Mouse (Mus musculus): Measurements from ENCODE around the gene Nrtn. TPM values are rescaled to one million over a fixed set of nuclear protein-coding genes. Genes with fewer than 3 reads are reported as not detected.

The Nrtn gene
- polyA plus RNA-seq, 1 experiment from 2014 or later, result 11.8 TPM

- H3K9ac ChIP-seq (ENCODE audit: low read depth, low read length), result no peak overlapping the region
Measured at GRCm38 (mm10) chr17:56763741-56764250, 6.5 kb upstream of the Nrtn start.

GRCm38 (mm10) chr17:56762769-56763731 lies 5.7 kb upstream of the Nrtn start:
- no peak for ATAC-seq (replicated peaks; ENCODE audit: low FRiP score, low read depth)
- no peaks in the 10 kb centered on the region for H3K9me3 ChIP-seq (replicated peaks; ENCODE audit: low read length)
- H3K4me1 ChIP-seq (replicated peaks; ENCODE audit: insufficient read depth, low read length), result peaks cover 19% of the 10 kb centered on the region
- WGBS, result 51% methylated on average over 27 of the region's 27 CpGs
- H3K36me3 ChIP-seq (ENCODE audit: insufficient read depth, low read length), result peaks cover 10% of the 10 kb centered on the region
- peak; percentile 94 for TF ChIP-seq CTCF (IDR thresholded peaks at IDR 0.05; ENCODE audit: low read depth)
- H3K27me3 ChIP-seq (ENCODE audit: insufficient read depth, low read length), result no peaks in the 10 kb centered on the region
- 0 out of 2 replicates have a peak overlapping the region, but pooled peaks have one; percentile 84 for H3K4me2 ChIP-seq (ENCODE audit: low read length)
- DNase-seq (ENCODE audit: low spot score), result peak; percentile 66
- no peak overlapping the region for H3K9ac ChIP-seq (ENCODE audit: low read depth, low read length)
- H3K27ac ChIP-seq, result peak overlapping the region; percentile 77
- H3K4me3 ChIP-seq (replicated peaks; ENCODE audit: low read depth, low read length), result no peak overlapping the region

More at GRCm38 (mm10) chr17:56763741-56764250, 6.5 kb upstream of the Nrtn start:
- H3K27me3 ChIP-seq (ENCODE audit: insufficient read depth, low read length), result no peaks in the 10 kb centered on the region
- H3K27ac ChIP-seq, result peak overlapping the region; percentile 97; the same call in 1 of the 2 replicates
- no peak for TF ChIP-seq CTCF (IDR thresholded peaks at IDR 0.05; ENCODE audit: low read depth)
- peak overlapping the region; percentile 74 for H3K4me2 ChIP-seq (ENCODE audit: low read length)
- peak overlapping the region; percentile 81; the same call in 1 of the 2 replicates for H3K4me3 ChIP-seq (replicated peaks; ENCODE audit: low read depth, low read length)
- ATAC-seq (replicated peaks; ENCODE audit: low FRiP score, low read depth), result no peak
- H3K4me1 ChIP-seq (replicated peaks; ENCODE audit: insufficient read depth, low read length), result peaks cover 19% of the 10 kb centered on the region
- WGBS, result 75% methylated on average over 8 of the region's 8 CpGs
- DNase-seq (ENCODE audit: low spot score), result no peak
- H3K9me3 ChIP-seq (replicated peaks; ENCODE audit: low read length), result no peaks in the 10 kb centered on the region
- H3K36me3 ChIP-seq (ENCODE audit: insufficient read depth, low read length), result peaks cover 16% of the 10 kb centered on the region

GRCm38 (mm10) chr17:56761991-56762410 lies 4.7 kb upstream of the Nrtn start:
- Histone ChIP-seq H3K4me3 (replicated peaks; ENCODE audit: low read depth, low read length) (peak overlapping the region; percentile 45), H3K27ac (peak overlapping the region; percentile 77; the same call in 1 of the 2 replicates), H3K4me1 (replicated peaks; ENCODE audit: insufficient read depth, low read length) (peaks cover 23% of the 10 kb centered on the region), H3K27me3 (ENCODE audit: insufficient read depth, low read length) (no peaks in the 10 kb centered on the region), H3K9me3 (replicated peaks; ENCODE audit: low read length) (no peaks in the 10 kb centered on the region), H3K9ac (ENCODE audit: low read depth, low read length) (peak overlapping the region; percentile 47), H3K36me3 (ENCODE audit: insufficient read depth, low read length) (0 out of 2 replicates have a peak, but pooled peaks cover 2% of the 10 kb centered on the region), H3K4me2 (ENCODE audit: low read length) (peak overlapping the region; percentile 84)
- WGBS, result under 1% methylated on average over 28 of the region's 28 CpGs
- ATAC-seq (replicated peaks; ENCODE audit: low FRiP score, low read depth), result no peak
- DNase-seq (ENCODE audit: low spot score), result peak; percentile 91
- TF ChIP-seq CTCF (IDR thresholded peaks at IDR 0.05; ENCODE audit: low read depth), result no peak

GRCm38 (mm10) chr17:56761077-56761476 lies 3.7 kb upstream of the Nrtn start:
- H3K36me3 ChIP-seq (ENCODE audit: insufficient read depth, low read length), result no peaks in the 10 kb centered on the region
- peaks cover 26% of the 10 kb centered on the region for H3K4me1 ChIP-seq (replicated peaks; ENCODE audit: insufficient read depth, low read length)
- no peak for ATAC-seq (replicated peaks; ENCODE audit: low FRiP score, low read depth)
- no peak for TF ChIP-seq CTCF (IDR thresholded peaks at IDR 0.05; ENCODE audit: low read depth)
- H3K4me3 ChIP-seq (replicated peaks; ENCODE audit: low read depth, low read length), result no peak overlapping the region
- no peak overlapping the region for H3K9ac ChIP-seq (ENCODE audit: low read depth, low read length)
- H3K4me2 ChIP-seq (ENCODE audit: low read length), result no peak overlapping the region
- H3K27ac ChIP-seq, result no peak overlapping the region
- no peaks in the 10 kb centered on the region for H3K9me3 ChIP-seq (replicated peaks; ENCODE audit: low read length)
- 66% methylated on average over 3 of the region's 3 CpGs for WGBS
- DNase-seq (ENCODE audit: low spot score), result no peak
- H3K27me3 ChIP-seq (ENCODE audit: insufficient read depth, low read length), result 0 out of 2 replicates have a peak, but pooled peaks cover 4% of the 10 kb centered on the region

- ATAC-seq (replicated peaks; ENCODE audit: low FRiP score, low read depth), result no peak
- no peak for TF ChIP-seq CTCF (IDR thresholded peaks at IDR 0.05; ENCODE audit: low read depth)
- peaks cover 20% of the 10 kb centered on the region for H3K4me1 ChIP-seq (replicated peaks; ENCODE audit: insufficient read depth, low read length)
Measured at GRCm38 (mm10) chr17:56759261-56759660, 1.9 kb upstream of the Nrtn start.

GRCm38 (mm10) chr17:56758132-56758531 lies 802 bp upstream of the Nrtn start:
- ATAC-seq (replicated peaks; ENCODE audit: low FRiP score, low read depth) (0 out of 2 replicates have a peak, but pooled peaks have one; percentile 29), DNase-seq (ENCODE audit: low spot score) (peak; percentile 67)
- peak; percentile 71 for TF ChIP-seq CTCF (IDR thresholded peaks at IDR 0.05; ENCODE audit: low read depth)
- Histone ChIP-seq H3K4me1 (replicated peaks; ENCODE audit: insufficient read depth, low read length) (peaks cover 20% of the 10 kb centered on the region), H3K9me3 (replicated peaks; ENCODE audit: low read length) (no peaks in the 10 kb centered on the region), H3K4me2 (ENCODE audit: low read length) (peak overlapping the region; percentile 97; the same call in 1 of the 2 replicates), H3K9ac (ENCODE audit: low read depth, low read length) (no peak overlapping the region), H3K4me3 (replicated peaks; ENCODE audit: low read depth, low read length) (no peak overlapping the region), H3K36me3 (ENCODE audit: insufficient read depth, low read length) (no peaks in the 10 kb centered on the region), H3K27me3 (ENCODE audit: insufficient read depth, low read length) (peaks cover 13% of the 10 kb centered on the region; the same call in 1 of the 2 replicates), H3K27ac (no peak overlapping the region)
- 3% methylated on average over 12 of the region's 12 CpGs for WGBS

More at GRCm38 (mm10) chr17:56759261-56759660, 1.9 kb upstream of the Nrtn start:
- H3K9ac ChIP-seq (ENCODE audit: low read depth, low read length), result no peak overlapping the region
- DNase-seq (ENCODE audit: low spot score), result no peak
- peaks cover 13% of the 10 kb centered on the region; the same call in 1 of the 2 replicates for H3K27me3 ChIP-seq (ENCODE audit: insufficient read depth, low read length)
- no peaks in the 10 kb centered on the region for H3K36me3 ChIP-seq (ENCODE audit: insufficient read depth, low read length)
- no peaks in the 10 kb centered on the region for H3K9me3 ChIP-seq (replicated peaks; ENCODE audit: low read length)
- H3K4me2 ChIP-seq (ENCODE audit: low read length), result no peak overlapping the region
- no peak overlapping the region for H3K4me3 ChIP-seq (replicated peaks; ENCODE audit: low read depth, low read length)
- H3K27ac ChIP-seq, result no peak overlapping the region
- 32% methylated on average over 7 of the region's 7 CpGs for WGBS
